Mouse (Mus musculus) kidney, adult 9 months (tissue): ENCODE data around the gene Mymx.

Experiments used
- DNase-seq: peaks from one replicate; pipeline ENCODE4 v3.0.0; 2022

Mymx gene

DNA sequence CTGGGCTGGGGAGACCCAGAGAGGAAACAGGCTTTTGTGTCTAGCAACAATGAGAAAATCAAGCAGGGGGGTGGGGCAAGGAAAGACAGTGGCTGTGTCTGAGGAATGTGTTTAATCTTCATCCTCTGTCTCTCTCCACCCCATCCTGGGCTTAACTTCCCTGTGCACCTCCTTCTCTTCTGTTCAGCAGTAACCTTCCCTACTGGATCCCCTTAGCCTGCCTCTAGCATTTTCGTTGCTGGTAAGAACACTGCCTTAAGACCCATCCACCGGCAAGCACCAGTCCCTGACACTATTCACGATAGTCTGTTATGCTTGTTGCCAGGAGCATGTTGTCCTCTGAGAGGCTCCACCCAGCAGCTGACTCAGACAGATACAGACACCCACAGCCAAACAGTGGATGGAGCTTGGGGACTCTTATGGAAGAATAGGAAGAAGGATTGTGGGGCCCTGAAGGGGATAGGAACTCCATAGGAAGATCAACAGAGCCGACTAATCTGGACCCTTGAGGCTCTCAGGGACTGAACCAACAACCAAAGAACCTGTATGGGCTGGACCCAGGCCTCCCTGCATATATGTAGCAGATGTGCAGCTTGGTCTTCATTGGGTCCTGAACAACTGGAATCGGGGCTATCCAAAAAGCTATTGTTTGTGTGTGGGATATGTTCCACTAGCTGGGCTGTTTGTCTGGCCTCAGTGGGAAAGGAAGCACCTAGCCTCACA lies 8.4 kb upstream of the Mymx start:
- DNase-seq = no peak

DNA sequence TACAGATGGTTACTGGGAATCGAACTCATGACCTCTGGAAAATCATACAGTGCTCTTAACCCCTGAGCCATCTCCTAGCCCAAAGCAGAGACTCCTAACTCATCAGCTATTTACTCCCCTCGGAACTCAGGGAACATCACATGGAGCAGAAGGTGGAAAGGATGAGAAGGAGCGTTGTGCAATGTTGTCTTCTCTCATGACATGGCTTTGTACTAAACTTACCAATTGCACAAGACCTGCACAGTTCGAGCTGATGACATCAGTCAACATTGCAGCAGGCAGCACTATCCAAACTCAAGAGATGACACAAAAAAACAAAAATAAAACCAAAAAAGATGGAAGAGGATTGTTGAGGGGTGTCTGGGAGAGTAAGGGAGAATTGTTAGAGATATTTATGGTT lies 6.5 kb upstream of the Mymx start:
- no peak for DNase-seq

DNA sequence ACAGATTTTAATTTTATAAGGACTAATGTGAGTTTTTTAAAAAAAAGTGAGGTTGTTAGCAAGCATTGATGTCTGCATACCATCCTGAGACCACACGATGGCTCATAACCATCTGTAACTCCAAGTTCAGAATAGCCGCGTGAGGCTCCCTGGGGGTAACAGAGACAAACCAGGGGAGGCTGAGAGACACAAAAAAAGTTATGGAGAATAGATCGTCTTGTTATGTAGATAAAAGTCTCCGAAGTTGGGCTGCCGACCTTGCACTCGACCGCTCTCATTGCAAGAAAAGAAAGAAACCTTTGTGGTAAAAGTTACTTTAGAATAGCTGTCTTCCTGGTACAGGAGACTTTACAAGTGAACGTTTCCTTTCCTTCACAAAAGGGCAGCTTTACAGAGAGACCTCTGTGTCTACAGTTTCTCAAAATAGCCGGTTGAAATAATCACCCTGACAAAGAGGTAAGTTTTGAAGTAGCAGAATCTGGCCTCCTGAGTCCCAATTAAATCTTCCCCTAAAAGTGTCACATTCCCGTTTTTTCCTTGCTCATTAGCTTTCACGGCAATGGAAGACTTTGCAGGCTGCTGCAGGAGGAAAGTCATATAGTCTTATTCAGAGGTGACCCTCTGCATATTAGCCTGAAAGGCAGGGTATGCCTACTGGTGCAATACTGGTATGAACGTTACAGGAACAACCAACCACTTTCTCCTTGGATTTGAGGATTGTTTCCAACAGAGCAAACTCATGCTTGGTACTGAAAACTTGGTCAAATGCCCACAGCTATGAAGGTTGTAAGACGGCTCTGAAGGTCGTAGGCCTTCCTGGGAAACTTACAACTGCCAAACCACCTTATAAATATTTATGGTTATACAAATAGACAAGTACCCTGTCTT lies 5.3 kb upstream of the Mymx start:
- DNase-seq = no peak

DNA sequence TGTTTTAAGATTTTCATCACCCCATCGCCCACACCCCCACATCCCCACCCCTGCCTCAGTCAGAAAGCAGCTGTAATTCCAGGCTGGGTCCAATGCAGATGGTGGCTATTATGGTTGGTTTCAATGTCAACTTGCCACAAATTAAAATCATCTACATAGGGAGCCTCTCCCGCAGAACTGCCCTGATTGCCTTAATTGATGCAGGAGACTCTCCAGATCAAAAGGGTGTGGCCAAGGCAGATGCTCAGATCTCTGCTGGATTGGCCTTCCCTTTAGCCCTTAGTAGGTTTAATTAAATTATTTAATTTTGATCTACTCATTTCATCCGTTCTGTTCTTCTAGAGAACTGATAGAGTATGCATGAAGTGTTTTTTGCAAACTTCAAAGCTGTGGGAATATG lies 1.1 kb upstream of the Mymx start:
- DNase-seq = no peak

DNA sequence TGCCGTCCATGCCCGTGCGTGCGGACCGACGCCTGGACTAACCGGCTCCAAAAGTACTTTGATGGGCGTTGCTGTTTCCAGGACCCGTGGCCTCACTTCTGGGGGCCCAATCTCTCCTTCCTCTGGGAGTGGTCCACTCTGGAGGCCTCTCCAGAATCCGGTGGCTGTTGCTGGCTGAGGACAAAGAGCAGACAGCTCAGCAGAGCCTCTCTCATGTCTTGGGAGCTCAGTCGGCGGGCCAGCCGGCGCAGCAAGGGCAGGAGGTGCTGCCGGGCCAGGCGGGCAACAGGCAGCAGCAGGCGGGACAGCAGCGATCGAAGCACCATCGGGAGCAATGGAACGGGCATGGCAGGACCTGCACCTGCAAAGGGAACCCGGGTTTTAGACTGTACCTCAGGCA lies 577 bp downstream of the Mymx start:
- peak; percentile 15 for DNase-seq

DNA sequence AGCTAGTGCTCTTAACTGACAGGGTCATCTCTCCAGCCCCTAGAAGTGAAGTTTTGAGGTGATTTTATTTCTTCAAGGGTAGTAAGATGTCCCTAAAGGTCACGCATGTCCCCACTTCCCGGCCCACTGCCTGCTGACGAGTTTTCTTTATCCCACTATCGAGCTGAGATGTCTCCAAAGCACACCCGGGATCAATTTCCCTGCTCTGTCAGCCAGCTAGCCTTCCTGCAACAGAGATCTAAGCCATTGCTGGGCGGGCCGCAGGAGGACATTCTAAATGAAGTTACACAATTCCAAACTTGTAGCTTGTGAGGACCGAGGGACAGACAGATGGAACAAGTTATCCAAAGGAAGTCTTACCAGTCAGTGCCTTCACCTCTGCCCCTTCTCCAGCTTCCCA lies 1.6 kb downstream of the Mymx start:
- DNase-seq = peak; percentile 5

DNA sequence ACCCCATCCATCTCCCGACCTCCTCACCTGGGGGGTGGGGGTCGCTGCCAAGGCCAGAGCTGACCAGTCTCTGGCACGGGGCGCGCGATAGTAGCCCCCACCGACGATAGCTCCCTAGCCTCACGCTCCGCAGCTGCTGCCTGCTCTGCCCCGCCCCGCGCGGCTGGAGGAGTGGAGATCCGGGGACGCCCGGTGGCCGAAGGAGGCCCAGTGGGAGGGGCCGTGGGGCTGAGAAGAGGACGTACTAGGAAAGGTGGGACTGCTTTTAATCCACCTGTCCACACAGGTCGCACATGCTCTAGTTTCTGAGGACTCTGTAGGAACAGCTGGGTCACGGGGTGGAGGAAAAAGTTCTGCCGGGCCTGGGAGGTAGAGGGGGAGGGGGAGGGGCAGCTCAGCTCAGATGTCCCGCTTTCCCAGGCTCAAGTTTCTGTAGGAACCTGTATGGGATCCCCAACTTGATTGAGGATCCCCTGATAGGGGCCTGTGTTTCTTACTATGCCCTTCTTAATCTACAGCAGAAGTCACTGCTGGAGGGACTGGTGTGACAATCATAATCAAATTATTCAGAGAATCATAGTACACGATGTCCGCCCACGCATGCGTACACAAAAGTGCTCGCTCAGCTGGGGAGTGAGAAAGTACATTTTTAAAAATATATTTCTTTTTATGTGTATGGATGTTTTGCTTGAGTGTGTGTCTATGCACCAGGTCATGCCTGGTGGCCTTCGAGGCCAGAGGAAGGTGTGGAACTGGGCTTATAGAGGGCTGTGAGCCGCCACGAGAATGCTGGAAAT lies 2.3 kb downstream of the Mymx start, which contains the start of gene Slc29a1:
Gene Slc29a1, minus strand, starts transcription at position 161 of the 797 bp plus-strand sequence.
- DNase-seq = peak; percentile 68

DNA sequence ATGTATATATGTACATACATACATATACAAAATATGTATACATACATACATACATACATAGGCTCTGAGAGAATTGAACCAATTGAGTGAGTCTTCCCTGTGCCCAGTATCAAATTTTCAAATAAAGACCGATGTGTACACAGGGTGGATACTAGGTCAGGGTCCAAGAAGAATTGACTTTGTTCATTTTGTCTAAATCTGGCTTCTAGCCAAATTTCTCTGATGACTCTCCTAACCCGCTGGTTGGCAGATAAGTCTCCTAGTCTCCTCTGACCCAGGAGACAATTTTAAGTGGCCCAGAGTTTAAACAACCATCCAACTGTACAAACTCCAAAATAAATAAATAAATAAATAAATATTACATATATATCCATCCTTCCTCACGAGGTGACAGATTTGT lies 3.0 kb downstream of the Mymx start:
- DNase-seq = peak; percentile 19

DNA sequence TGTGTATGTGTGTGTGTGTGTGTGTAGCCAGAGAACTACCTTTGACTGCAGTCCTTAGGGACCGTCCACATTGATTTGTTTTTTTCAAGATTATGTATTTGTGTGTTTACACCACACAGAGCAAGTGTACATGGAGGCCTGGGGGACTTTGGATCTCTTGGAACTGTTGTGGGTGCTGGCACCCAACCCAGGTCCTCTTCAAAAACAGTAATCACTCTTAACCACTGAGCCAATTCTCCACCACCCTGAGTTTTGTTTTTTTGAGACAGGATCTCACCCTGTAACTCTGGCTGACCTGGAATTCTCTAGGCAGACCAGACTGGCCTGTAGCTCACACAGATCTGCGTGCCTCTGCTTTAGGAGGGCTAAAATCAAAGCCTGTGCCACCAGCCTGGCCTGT lies 3.5 kb downstream of the Mymx start:
- DNase-seq = peak; percentile 7

DNA sequence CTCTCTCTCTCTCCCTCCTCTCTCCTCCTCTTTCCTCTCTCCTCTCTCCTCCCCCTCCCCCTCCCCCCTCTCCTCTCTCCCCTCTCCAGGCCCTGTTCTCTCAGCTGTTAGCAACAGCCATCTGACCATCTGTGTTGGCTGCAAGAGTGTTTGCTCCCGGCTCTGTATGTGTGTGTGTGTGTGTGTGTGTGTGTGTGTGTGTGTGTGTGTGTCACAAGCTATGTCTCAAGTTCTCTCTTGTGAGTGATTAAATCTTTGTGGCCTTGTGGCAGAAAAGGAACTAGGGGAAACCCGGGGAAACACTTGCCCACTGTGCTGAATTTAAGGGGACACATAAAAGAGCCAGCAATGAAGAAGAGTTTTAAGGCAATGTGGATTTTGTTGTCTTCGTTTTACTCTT lies 4.1 kb downstream of the Mymx start:
- DNase-seq = peak; percentile 19

DNA sequence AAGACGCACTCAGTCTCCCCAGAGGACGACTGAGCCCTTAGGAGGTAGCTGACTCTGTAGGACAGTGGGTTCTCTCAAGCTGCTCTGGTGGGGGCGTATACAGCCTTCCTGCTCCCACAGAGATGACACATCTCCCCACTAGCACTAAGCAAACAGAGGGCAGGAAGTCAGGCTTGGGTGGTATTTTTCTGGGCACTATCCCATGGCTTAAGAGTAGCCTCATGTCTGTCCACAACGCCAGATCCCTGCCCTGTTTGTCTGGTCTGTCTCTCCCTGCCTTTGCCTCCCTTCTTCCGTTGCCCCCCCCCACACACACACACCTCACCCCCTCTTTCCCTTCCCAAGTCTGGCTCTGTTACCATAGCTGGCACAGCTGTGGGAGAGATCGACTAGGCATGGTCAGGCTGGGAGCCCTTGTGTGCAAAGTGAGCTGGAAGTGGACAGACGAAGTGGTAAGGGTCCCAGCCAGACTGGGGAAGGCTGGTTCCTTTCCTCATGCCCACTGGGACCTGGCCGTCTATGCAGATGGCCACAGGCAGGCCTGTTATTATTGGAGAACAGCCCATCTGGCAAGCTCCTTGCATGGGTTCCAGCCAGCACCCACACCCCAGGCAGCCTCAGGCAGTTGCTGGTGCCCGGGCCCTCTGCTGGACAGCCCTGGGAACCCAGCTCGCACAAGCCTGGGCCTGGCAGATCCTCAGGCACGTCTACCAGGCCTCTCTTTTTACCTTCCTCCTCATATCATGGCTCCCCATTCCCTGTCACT lies 5.1 kb downstream of the Mymx start:
- peak; percentile 81 for DNase-seq

DNA sequence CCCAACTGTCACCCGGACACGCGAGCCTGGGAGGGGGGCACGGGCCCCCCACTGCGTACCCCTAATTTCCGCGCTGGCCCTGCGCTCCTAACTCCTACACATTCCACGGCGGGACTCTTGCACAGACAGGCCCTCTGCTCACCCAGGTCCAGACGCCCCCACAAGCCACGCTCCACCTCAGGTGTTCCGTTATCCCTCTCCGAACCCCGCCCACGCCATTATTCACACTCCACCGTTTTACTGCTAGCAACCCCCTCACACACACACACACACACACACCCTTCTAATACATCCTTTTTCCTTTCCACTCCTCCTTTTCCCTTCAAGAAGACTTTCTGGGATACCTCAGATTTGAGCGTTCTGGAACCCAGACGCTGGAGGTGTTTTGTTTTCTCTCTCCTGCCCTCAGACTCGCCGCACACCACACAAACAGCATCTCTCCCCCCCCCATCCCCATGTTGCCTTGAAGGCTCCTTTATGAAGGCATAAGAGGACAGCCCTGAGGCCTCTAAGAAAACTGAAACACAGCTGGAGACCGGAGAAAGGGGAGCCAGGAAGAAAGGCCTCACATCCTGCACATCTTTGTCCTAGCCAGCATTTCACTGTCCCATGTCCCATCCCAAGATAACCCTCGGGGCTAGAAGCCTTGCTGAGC lies 6.0 kb downstream of the Mymx start:
- DNase-seq = peak; percentile 4

DNA sequence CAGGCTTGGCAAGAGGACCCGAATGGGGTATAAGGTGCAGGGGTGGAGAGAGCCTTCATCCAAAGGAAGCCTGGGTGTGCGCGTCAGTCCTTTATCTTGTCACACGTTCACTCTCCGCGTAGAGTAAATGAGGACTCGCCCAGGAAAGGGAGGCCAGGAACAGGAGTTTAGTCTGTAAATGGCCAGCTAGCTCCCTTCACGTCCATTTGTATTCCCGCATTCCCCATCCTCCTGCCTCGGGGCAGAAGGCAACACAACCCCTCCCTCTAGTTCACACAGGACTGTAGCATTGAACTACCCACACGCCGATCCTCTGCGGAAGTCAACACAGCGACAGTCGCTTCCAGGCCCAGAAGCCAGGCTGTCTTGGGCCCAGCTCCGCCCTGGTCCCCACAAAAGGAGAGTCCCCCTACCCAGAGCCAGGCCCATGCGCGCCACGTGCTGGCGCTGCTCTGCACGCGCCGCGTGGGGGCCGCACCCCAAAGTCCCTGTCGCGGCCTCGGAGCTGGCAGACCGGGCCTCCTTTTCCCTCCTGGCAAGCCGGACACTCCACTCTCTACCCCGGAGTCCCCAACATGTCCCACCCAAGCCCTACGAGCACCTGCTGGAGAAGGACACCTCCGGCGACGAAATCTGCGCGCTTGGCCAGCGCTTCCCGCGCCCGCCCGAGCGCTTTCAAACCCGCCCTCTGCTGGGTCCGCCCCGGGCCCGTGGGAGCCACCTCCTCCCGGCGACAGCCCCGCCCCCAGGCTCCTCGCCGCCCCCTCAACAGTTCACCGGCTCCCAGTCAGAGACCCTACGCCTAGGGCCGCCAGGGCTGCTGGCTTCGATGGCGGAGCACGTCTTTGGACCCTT lies 6.8 kb downstream of the Mymx start:
- DNase-seq = peak; percentile 65

DNA sequence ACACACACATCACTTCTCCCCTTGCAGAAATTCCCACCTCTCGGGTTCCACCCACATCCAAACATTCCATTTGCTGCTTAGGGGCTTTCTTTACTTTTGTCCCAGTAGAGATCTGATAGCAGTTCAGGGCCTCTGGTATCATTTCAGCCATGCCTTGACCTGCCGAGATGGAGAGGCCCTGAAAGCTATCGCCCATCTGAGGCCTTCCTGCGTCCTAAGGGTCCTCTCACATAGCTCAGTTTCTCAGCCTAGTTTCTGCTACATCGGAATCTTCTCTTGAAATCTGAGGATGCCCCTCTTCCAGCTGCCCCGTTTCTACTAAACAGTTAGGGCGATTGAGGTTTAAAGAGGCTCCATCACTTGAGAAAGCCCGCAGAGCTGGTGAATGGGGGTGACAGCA lies 7.7 kb downstream of the Mymx start:
- DNase-seq = no peak

DNA sequence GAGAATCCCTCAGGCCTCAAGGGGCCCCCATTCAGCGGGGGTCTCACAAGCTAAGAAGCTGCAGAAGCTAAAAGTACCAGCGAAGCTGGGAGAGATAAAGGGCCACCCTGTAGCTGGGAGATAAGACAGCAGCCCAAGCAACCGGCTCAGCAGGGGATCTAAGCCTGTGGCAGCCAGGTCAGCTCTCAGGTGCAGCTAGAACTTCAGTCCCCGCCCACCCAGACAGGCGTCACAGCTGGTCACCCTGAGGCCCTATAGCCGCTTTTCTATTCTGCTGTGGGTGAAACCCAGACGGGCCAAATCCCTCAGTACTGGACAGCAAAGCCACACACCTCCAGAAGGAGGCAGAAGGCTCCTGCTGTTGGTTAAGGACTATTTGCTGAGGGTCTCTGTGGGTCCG lies 8.4 kb downstream of the Mymx start:
- peak; percentile 40 for DNase-seq

DNA sequence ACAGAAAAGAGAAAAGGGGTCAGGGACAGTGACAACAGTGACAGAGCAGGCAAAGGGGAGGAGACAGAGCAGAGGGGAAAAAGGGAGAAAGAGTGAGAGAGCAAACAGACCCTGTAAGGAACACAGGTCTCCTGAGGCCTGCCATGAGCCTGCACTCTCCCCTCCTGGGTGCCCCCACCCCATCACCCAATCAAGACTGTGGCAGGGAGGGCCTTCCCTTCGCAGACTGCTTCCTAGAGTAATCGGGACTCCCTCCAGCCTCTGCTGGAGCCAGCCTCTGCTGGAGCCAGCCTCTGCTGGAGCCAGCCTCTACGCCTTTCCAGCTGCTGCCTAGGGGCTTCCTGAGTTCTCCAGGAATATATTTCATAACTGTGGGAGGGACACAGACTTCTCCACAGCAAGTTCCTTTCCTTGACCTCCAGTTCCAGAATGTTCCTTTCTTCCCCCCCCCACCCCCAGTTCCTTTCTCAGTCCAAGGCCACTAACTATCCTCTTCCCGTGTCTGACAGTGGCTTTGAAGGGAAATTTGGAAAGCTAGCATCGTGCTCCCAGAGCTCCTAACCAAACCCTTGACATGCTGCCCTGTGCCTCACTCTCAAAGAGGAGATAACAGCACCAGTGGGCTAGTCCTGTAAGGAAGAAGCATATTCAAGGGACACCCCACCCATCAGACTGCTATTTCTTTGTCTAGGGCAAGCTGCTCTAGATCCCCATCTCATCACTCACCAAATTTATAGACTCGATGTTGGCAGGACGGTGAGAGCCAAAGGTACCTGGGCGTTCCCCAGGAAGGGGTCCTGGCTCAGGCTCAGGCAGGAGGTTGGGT lies 9.1 kb downstream of the Mymx start:
- DNase-seq = peak; percentile 57

DNA sequence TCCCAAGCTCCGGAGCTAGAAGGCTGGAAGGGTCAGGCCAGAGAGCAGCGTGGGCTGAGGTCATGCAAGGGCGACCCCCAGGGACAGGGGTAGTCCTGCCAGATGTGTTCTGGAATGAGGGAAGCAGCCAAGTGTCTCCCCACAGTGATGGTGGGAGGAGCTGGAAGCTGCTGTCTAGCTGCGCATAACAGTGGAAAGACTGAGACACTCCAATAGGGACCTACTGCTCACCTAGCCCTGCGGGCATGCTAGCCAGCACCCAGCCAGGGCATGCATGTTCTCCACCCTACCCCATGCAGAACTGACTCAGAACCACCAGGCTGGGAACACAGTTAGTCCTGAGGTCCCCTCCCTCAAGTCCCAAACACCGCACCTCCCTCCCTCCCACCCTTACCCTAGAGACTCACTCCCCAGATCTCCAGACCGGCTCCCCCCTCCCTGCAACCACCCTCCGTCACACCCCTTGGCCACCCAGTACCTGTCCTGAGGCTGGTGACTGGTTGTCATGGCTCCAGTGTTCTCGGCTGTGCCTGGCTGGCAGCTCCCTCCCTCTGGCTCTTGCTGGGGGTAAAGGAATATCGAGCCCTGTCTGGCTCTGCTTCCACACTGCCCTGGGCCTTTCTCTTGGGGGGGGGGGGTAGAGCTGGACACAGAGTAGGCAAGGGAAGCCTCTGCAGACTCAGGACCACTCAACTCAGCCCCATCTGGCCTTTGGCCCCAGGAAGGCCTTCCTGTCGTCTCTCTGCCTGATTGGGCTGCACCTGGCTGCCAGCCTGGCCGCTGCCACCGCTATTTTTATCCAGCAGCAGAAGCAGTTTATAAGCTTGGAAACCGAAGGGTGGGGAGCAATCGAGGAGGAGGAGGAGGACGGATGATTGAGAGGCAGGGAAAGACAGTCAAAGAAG lies 9.9 kb downstream of the Mymx start:
- peak; percentile 57 for DNase-seq

DNA sequence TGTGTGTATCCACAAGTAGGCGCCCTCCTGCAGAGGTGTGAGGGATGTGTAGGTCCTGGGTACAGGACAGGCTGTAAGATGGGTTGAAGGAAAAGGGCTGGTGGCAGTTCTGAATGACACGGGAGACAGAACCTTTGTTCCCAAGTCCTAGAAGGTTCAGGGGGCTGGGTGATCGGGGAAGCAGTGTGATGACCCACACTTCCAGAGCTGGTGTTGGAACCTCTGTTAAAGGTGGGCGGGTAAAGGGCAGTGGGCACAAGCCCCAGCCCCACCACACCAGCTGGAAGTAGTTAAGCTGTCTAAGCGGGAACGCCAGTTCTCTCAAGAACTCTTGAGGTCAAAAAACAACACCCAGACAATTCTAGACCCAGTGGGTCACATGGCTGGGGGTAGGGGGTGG lies 11.5 kb downstream of the Mymx start:
- peak; percentile 10 for DNase-seq

DNA sequence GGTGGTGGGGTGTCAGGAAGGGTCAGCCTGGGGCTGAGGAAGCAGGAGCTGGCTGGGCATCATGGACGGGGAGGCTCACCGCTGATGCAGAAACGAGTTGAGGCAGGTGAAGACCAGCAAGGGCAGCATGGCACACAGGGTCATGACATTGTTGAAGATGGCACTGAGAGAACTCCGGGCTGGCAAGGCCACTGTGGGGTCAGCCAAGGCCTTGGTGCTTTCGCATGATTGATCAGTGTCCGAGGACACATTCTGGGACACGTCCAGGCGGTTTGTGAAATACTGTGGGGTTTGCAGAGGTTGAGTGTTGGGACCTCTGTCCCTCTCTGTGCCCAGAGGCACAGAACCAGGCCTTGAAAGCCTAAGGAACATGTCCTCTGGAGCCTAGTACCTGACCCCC lies 12.1 kb downstream of the Mymx start:
- DNase-seq = peak; percentile 15
